Mouse (Mus musculus): ENCODE measurements around the gene 4931406P16Rik. TPM values are rescaled to one million over a fixed set of nuclear protein-coding genes. Genes with fewer than 3 reads are reported as not detected.

4931406P16Rik gene
- polyA plus RNA-seq, 1 experiment from 2014 or later = 25.8 TPM

GRCm38 (mm10) chr7:34229153-34229552 is 84.2 kb downstream of the 4931406P16Rik start:
- Histone ChIP-seq H3K27me3 (no peaks in the 10 kb centered on the region), H3K36me3 (peaks cover 38% of the 10 kb centered on the region), H3K4me1 (peaks cover 38% of the 10 kb centered on the region), H3K27ac (replicated peaks) (peak overlapping the region; percentile 90; the same call in 1 of the 2 replicates), H3K9ac (peak overlapping the region; percentile 71; the same call in 1 of the 2 replicates), H3K4me2 (replicated peaks) (peak overlapping the region; percentile 80), H3K4me3 (replicated peaks) (peak overlapping the region; percentile 77), H3K9me3 (replicated peaks) (no peaks in the 10 kb centered on the region)
- WGBS = 10% methylated on average over 5 of the region's 5 CpGs
- ATAC-seq (ENCODE audit: insufficient number of reproducible peaks, low FRiP score, low TSS enrichment, low read depth) = no peak

- Histone ChIP-seq H3K36me3 (peaks cover 43% of the 10 kb centered on the region), H3K4me3 (replicated peaks) (peak overlapping the region; percentile 77), H3K4me1 (peaks cover 38% of the 10 kb centered on the region), H3K4me2 (replicated peaks) (peak overlapping the region; percentile 80), H3K9ac (no peak overlapping the region), H3K9me3 (replicated peaks) (no peaks in the 10 kb centered on the region), H3K27ac (replicated peaks) (no peak overlapping the region), H3K27me3 (no peaks in the 10 kb centered on the region)
- WGBS = 40% methylated on average over 9 of the region's 9 CpGs
- no peak for ATAC-seq (ENCODE audit: insufficient number of reproducible peaks, low FRiP score, low TSS enrichment, low read depth)
Measured at GRCm38 (mm10) chr7:34228641-34229040, 84.7 kb downstream of the 4931406P16Rik start.

- H3K27ac ChIP-seq (replicated peaks) = no peak overlapping the region
- no peak overlapping the region for H3K4me3 ChIP-seq (replicated peaks)
- no peaks in the 10 kb centered on the region for H3K27me3 ChIP-seq
- H3K4me2 ChIP-seq (replicated peaks) = no peak overlapping the region
- peaks cover 35% of the 10 kb centered on the region for H3K4me1 ChIP-seq
- H3K9ac ChIP-seq = no peak overlapping the region
- peaks cover 61% of the 10 kb centered on the region for H3K36me3 ChIP-seq
- ATAC-seq (ENCODE audit: insufficient number of reproducible peaks, low FRiP score, low TSS enrichment, low read depth) = no peak
- H3K9me3 ChIP-seq (replicated peaks) = no peaks in the 10 kb centered on the region
- 85% methylated on average over 12 of the region's 12 CpGs for WGBS
Measured at GRCm38 (mm10) chr7:34226846-34227245, 86.5 kb downstream of the 4931406P16Rik start.

GRCm38 (mm10) chr7:34226086-34226485 is 87.3 kb downstream of the 4931406P16Rik start:
- Histone ChIP-seq H3K4me1 (peaks cover 35% of the 10 kb centered on the region), H3K27me3 (no peaks in the 10 kb centered on the region), H3K4me2 (replicated peaks) (no peak overlapping the region), H3K27ac (replicated peaks) (no peak overlapping the region), H3K36me3 (peaks cover 69% of the 10 kb centered on the region), H3K9me3 (replicated peaks) (no peaks in the 10 kb centered on the region), H3K4me3 (replicated peaks) (no peak overlapping the region), H3K9ac (no peak overlapping the region)
- no peak for ATAC-seq (ENCODE audit: insufficient number of reproducible peaks, low FRiP score, low TSS enrichment, low read depth)
- WGBS = 75% methylated on average over 8 of the region's 8 CpGs

- 93% methylated on average over 6 of the region's 6 CpGs for WGBS
- H3K9ac ChIP-seq = no peak overlapping the region
- H3K4me2 ChIP-seq (replicated peaks) = no peak overlapping the region
- no peak overlapping the region for H3K27ac ChIP-seq (replicated peaks)
- H3K4me1 ChIP-seq = peaks cover 29% of the 10 kb centered on the region
- no peak for ATAC-seq (ENCODE audit: insufficient number of reproducible peaks, low FRiP score, low TSS enrichment, low read depth)
- no peaks in the 10 kb centered on the region for H3K27me3 ChIP-seq
- no peak overlapping the region for H3K4me3 ChIP-seq (replicated peaks)
- no peaks in the 10 kb centered on the region for H3K9me3 ChIP-seq (replicated peaks)
- peaks cover 86% of the 10 kb centered on the region for H3K36me3 ChIP-seq
Measured at GRCm38 (mm10) chr7:34224308-34224707, 89.0 kb downstream of the 4931406P16Rik start.

GRCm38 (mm10) chr7:34222340-34222739 is 91.0 kb downstream of the 4931406P16Rik start:
- H3K4me2 ChIP-seq (replicated peaks) = no peak overlapping the region
- H3K4me1 ChIP-seq = peaks cover 9% of the 10 kb centered on the region
- peaks cover 96% of the 10 kb centered on the region for H3K36me3 ChIP-seq
- H3K9ac ChIP-seq = no peak overlapping the region
- H3K9me3 ChIP-seq (replicated peaks) = no peaks in the 10 kb centered on the region
- no peak for ATAC-seq (ENCODE audit: insufficient number of reproducible peaks, low FRiP score, low TSS enrichment, low read depth)
- no peaks in the 10 kb centered on the region for H3K27me3 ChIP-seq
- WGBS = 85% methylated on average over 10 of the region's 10 CpGs
- H3K27ac ChIP-seq (replicated peaks) = no peak overlapping the region
- H3K4me3 ChIP-seq (replicated peaks) = no peak overlapping the region

- H3K27ac ChIP-seq (replicated peaks) = no peak overlapping the region
- no peak overlapping the region for H3K9ac ChIP-seq
- no peak overlapping the region for H3K4me3 ChIP-seq (replicated peaks)
- peaks cover 96% of the 10 kb centered on the region for H3K36me3 ChIP-seq
- H3K9me3 ChIP-seq (replicated peaks) = no peaks in the 10 kb centered on the region
- ATAC-seq (ENCODE audit: insufficient number of reproducible peaks, low FRiP score, low TSS enrichment, low read depth) = no peak
- WGBS = 86% methylated on average over 9 of the region's 9 CpGs
- H3K4me2 ChIP-seq (replicated peaks) = no peak overlapping the region
- no peaks in the 10 kb centered on the region for H3K27me3 ChIP-seq
- peaks cover 7% of the 10 kb centered on the region; the same call in 1 of the 2 replicates for H3K4me1 ChIP-seq
Measured at GRCm38 (mm10) chr7:34221594-34222250, 91.6 kb downstream of the 4931406P16Rik start.

- Histone ChIP-seq H3K4me3 (replicated peaks) (no peak overlapping the region), H3K36me3 (peaks cover 99% of the 10 kb centered on the region), H3K9me3 (replicated peaks) (no peaks in the 10 kb centered on the region), H3K9ac (no peak overlapping the region), H3K4me2 (replicated peaks) (no peak overlapping the region), H3K27me3 (no peaks in the 10 kb centered on the region), H3K4me1 (no peaks in the 10 kb centered on the region), H3K27ac (replicated peaks) (no peak overlapping the region)
- WGBS = 69% methylated on average over 1 of the region's 1 CpGs
- no peak for ATAC-seq (ENCODE audit: insufficient number of reproducible peaks, low FRiP score, low TSS enrichment, low read depth)
Measured at GRCm38 (mm10) chr7:34218496-34218895, 94.9 kb downstream of the 4931406P16Rik start.

GRCm38 (mm10) chr7:34216474-34216873 is 96.9 kb downstream of the 4931406P16Rik start:
- no peak overlapping the region for H3K4me3 ChIP-seq (replicated peaks)
- 89% methylated on average over 10 of the region's 10 CpGs for WGBS
- no peaks in the 10 kb centered on the region for H3K4me1 ChIP-seq
- H3K9ac ChIP-seq = no peak overlapping the region
- no peak overlapping the region for H3K4me2 ChIP-seq (replicated peaks)
- H3K36me3 ChIP-seq = peaks cover 97% of the 10 kb centered on the region
- H3K27ac ChIP-seq (replicated peaks) = no peak overlapping the region
- ATAC-seq (ENCODE audit: insufficient number of reproducible peaks, low FRiP score, low TSS enrichment, low read depth) = no peak
- no peaks in the 10 kb centered on the region for H3K27me3 ChIP-seq
- no peaks in the 10 kb centered on the region for H3K9me3 ChIP-seq (replicated peaks)

- Histone ChIP-seq H3K27ac (replicated peaks) (no peak overlapping the region), H3K9ac (no peak overlapping the region), H3K9me3 (replicated peaks) (no peaks in the 10 kb centered on the region), H3K4me1 (no peaks in the 10 kb centered on the region), H3K4me2 (replicated peaks) (no peak overlapping the region), H3K36me3 (peaks cover 97% of the 10 kb centered on the region), H3K4me3 (replicated peaks) (no peak overlapping the region), H3K27me3 (no peaks in the 10 kb centered on the region)
- no peak for ATAC-seq (ENCODE audit: insufficient number of reproducible peaks, low FRiP score, low TSS enrichment, low read depth)
- 84% methylated on average over 9 of the region's 9 CpGs for WGBS
Measured at GRCm38 (mm10) chr7:34215481-34215880, 97.9 kb downstream of the 4931406P16Rik start.

- no peak for ATAC-seq (ENCODE audit: insufficient number of reproducible peaks, low FRiP score, low TSS enrichment, low read depth)
- Histone ChIP-seq H3K4me3 (replicated peaks) (no peak overlapping the region), H3K27me3 (no peaks in the 10 kb centered on the region), H3K27ac (replicated peaks) (no peak overlapping the region), H3K4me2 (replicated peaks) (no peak overlapping the region), H3K9ac (no peak overlapping the region), H3K9me3 (replicated peaks) (no peaks in the 10 kb centered on the region), H3K36me3 (peaks cover 95% of the 10 kb centered on the region), H3K4me1 (no peaks in the 10 kb centered on the region)
- 90% methylated on average over 8 of the region's 8 CpGs for WGBS
Measured at GRCm38 (mm10) chr7:34214644-34215043, 98.7 kb downstream of the 4931406P16Rik start.

GRCm38 (mm10) chr7:34213281-34213680 is 100.1 kb downstream of the 4931406P16Rik start:
- Histone ChIP-seq H3K27me3 (no peaks in the 10 kb centered on the region), H3K27ac (replicated peaks) (no peak overlapping the region), H3K4me2 (replicated peaks) (no peak overlapping the region), H3K4me1 (no peaks in the 10 kb centered on the region), H3K9me3 (replicated peaks) (no peaks in the 10 kb centered on the region), H3K4me3 (replicated peaks) (no peak overlapping the region), H3K9ac (no peak overlapping the region), H3K36me3 (peaks cover 94% of the 10 kb centered on the region)
- 89% methylated on average over 7 of the region's 7 CpGs for WGBS
- ATAC-seq (ENCODE audit: insufficient number of reproducible peaks, low FRiP score, low TSS enrichment, low read depth) = no peak
